Comparison of ENCODE assay signal across 8 mouse cellular contexts in the genomic region with DNA sequence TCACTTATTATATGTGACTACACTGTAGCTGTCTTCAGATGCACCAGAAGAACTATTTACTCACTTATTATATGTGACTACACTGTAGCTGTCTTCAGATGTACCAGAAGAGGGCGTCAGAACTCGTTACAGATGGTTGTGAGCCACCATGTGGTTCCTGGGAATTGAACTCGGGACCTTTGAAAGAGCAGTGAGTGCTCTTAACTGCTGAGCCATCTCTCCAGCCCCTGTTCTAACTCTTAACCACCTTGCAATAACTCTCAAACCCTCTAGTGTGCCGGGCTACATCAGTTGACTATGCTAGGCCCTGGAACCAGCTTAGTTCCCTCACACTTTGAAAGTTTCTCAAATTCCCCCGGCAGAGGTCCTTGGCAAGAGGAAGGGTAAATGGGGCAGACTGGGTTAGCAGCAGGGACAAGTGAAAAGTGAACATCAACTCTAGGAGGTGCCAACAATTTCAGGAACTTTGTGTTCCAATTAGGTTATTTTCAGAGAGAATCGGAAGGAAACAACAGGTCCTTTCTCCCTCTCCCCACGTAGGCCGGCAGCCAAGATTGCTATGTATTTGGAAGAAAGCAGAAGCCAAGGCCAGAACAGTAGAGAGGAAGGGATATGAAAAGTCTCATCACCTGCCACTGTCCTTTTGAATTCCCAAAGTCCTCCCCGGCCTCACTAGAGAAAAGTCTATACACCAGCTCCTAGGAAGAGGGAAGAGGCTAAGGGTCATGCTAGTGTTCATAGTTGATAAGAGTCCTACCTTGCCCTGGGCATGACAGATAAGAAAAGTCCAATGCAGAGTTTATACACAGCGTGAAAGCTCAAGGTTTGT. TPM values are rescaled to one million over a fixed set of nuclear protein-coding genes. Genes with fewer than 3 reads are reported as not detected.
DNase-seq lines count a peak whose midpoint lies in the region; ATAC-seq lines count a peak whose summit lies in the region.

No protein-coding gene starts in this region.

- no peak overlapping the region for H3K9ac ChIP-seq in forebrain, embryonic 14.5 days (ENCODE audit: low read length)
- no peak overlapping the region; the same call in 1 of the 2 replicates for H3K9ac ChIP-seq in heart, embryonic 14.5 days (ENCODE audit: low read length)
- H3K9ac ChIP-seq in stomach, embryonic 15.5 days, result no peak overlapping the region

- H3K27ac ChIP-seq in forebrain, embryonic 10.5 days, result peak overlapping the region; percentile 51; the same call in 1 of the 2 replicates
- no peak overlapping the region for H3K27ac ChIP-seq in forebrain, embryonic 14.5 days (ENCODE audit: low read depth, low read length)
- H3K27ac ChIP-seq in heart, embryonic 14.5 days (replicated peaks in 1 of 2; ENCODE audit: control insufficient read depth in 1 of 2, insufficient read depth in 1 of 2, low read depth in 2 of 2, low read length in 2 of 2), result no peak overlapping the region
- no peak overlapping the region for H3K27ac ChIP-seq in stomach, embryonic 15.5 days

- DNase-seq in forebrain, embryonic 10.5 days (ENCODE audit: extremely low spot score, low spot score), result no peak
- no peak for DNase-seq in forebrain, embryonic 14.5 days (ENCODE audit: low spot score)
- peak; percentile 29 for DNase-seq in lung, postnatal 14 days
- DNase-seq in lung, adult 18-20 months, result no peak
- DNase-seq in embryo, embryonic 11 days, result no peak
- DNase-seq in thymus, postnatal 10 days (ENCODE audit: low spot score in 2 of 2), result no peak

- H3K36me3 ChIP-seq in forebrain, embryonic 10.5 days (replicated peaks), result peaks cover 24% of the 10 kb centered on the region
- peaks cover 19% of the 10 kb centered on the region for H3K36me3 ChIP-seq in forebrain, embryonic 14.5 days (ENCODE audit: control insufficient read depth, insufficient read depth, low read length)
- H3K36me3 ChIP-seq in heart, embryonic 14.5 days (ENCODE audit: control insufficient read depth, insufficient read depth, low read length), result peaks cover 27% of the 10 kb centered on the region
- H3K36me3 ChIP-seq in stomach, embryonic 15.5 days, result peaks cover 3% of the 10 kb centered on the region; the same call in 1 of the 2 replicates

- no peak for ATAC-seq in forebrain, embryonic 14.5 days
- no peak for ATAC-seq in heart, embryonic 14.5 days (ENCODE audit: insufficient number of reproducible peaks, insufficient read depth, low FRiP score, low read depth)
- ATAC-seq in stomach, embryonic 15.5 days (ENCODE audit: insufficient read depth, low FRiP score, low read depth), result peak; percentile 65; the same call in 1 of the 2 replicates

- peaks cover 36% of the 10 kb centered on the region for H3K4me1 ChIP-seq in forebrain, embryonic 10.5 days
- H3K4me1 ChIP-seq in forebrain, embryonic 14.5 days (ENCODE audit: control insufficient read depth, insufficient read depth, low read length), result peaks cover 16% of the 10 kb centered on the region
- peaks cover 7 to 31% of the 10 kb centered on the region in 2 experiments for H3K4me1 ChIP-seq in heart, embryonic 14.5 days (ENCODE audit: control insufficient read depth in 2 of 2, insufficient read depth in 2 of 2, low read length in 2 of 2)
- H3K4me1 ChIP-seq in stomach, embryonic 15.5 days, result peaks cover 16% of the 10 kb centered on the region

- no peaks in the 10 kb centered on the region for H3K9me3 ChIP-seq in forebrain, embryonic 10.5 days
- no peaks in the 10 kb centered on the region for H3K9me3 ChIP-seq in forebrain, embryonic 14.5 days (replicated peaks; ENCODE audit: control insufficient read depth, low read length)
- no peaks in the 10 kb centered on the region for H3K9me3 ChIP-seq in heart, embryonic 14.5 days (ENCODE audit: control insufficient read depth, low read length)
- no peaks in the 10 kb centered on the region for H3K9me3 ChIP-seq in stomach, embryonic 15.5 days

- no peaks in the 10 kb centered on the region for H3K27me3 ChIP-seq in forebrain, embryonic 10.5 days (ENCODE audit: poor library complexity, severe bottlenecking)
- H3K27me3 ChIP-seq in forebrain, embryonic 14.5 days (replicated peaks; ENCODE audit: control insufficient read depth, insufficient read depth, low read length), result no peaks in the 10 kb centered on the region
- no peaks in the 10 kb centered on the region for H3K27me3 ChIP-seq in heart, embryonic 14.5 days (ENCODE audit: control insufficient read depth, insufficient read depth, low read length)
- no peaks in the 10 kb centered on the region for H3K27me3 ChIP-seq in stomach, embryonic 15.5 days (replicated peaks)

- H3K4me2 ChIP-seq in forebrain, embryonic 14.5 days (ENCODE audit: low read length), result no peak overlapping the region
- H3K4me2 ChIP-seq in heart, embryonic 14.5 days (ENCODE audit: low read length), result peak overlapping the region; percentile 81; the same call in 1 of the 2 replicates
- H3K4me2 ChIP-seq in stomach, embryonic 15.5 days, result no peak overlapping the region

- WGBS in forebrain, embryonic 10.5 days, result 78% methylated on average over 10 of the region's 10 CpGs
- 71% methylated on average over 10 of the region's 10 CpGs for WGBS in forebrain, embryonic 14.5 days
- WGBS in heart, embryonic 14.5 days, result 75% methylated on average over 10 of the region's 10 CpGs
- 69% methylated on average over 10 of the region's 10 CpGs for WGBS in stomach, embryonic 15.5 days

- peak overlapping the region; percentile 84; the same call in 1 of the 2 replicates for H3K4me3 ChIP-seq in forebrain, embryonic 10.5 days
- H3K4me3 ChIP-seq in forebrain, embryonic 14.5 days (ENCODE audit: low read depth, low read length), result no peak overlapping the region
- H3K4me3 ChIP-seq in heart, embryonic 14.5 days (ENCODE audit: control insufficient read depth in 1 of 2, insufficient read depth in 1 of 2, low read depth in 1 of 2, low read length in 2 of 2), result peak overlapping the region in 1 of 2 experiments; percentile 89; a peak in 1 of 4 replicates
- no peak overlapping the region for H3K4me3 ChIP-seq in stomach, embryonic 15.5 days (replicated peaks)

RNA-seq across cellular contexts. Expression of a gene that starts 8.3 kb away (rescaled TPM):
- 136 and 149 TPM in 2 replicates for polyA plus RNA-seq in forebrain, embryonic 10.5 days (2016; fragmentation: Nextera tagmentation; extraction: Ambion mirVana)
- 179 and 200 TPM in 2 replicates for polyA plus RNA-seq in forebrain, embryonic 14.5 days (2014; fragmentation: Nextera tagmentation; extraction: Ambion mirVana)
- polyA plus RNA-seq in heart, embryonic 14.5 days (2014; fragmentation: Nextera tagmentation; extraction: Ambion mirVana), result 62.2 and 65.7 TPM in 2 replicates
- polyA plus RNA-seq in stomach, embryonic 15.5 days (2015; fragmentation: Nextera tagmentation; extraction: Ambion mirVana), result 111 and 122 TPM in 2 replicates

RNA-seq across cellular contexts. Expression of a gene that starts 20.8 kb away (rescaled TPM):
- 120 and 126 TPM in 2 replicates for polyA plus RNA-seq in forebrain, embryonic 10.5 days (2016; fragmentation: Nextera tagmentation; extraction: Ambion mirVana)
- polyA plus RNA-seq in forebrain, embryonic 14.5 days (2014; fragmentation: Nextera tagmentation; extraction: Ambion mirVana), result 109 and 111 TPM in 2 replicates
- 49.7 and 50.5 TPM in 2 replicates for polyA plus RNA-seq in heart, embryonic 14.5 days (2014; fragmentation: Nextera tagmentation; extraction: Ambion mirVana)
- 76.3 and 90.4 TPM in 2 replicates for polyA plus RNA-seq in stomach, embryonic 15.5 days (2015; fragmentation: Nextera tagmentation; extraction: Ambion mirVana)

RNA-seq across cellular contexts. Expression of a gene that starts 25.7 kb away (rescaled TPM):
- polyA plus RNA-seq in forebrain, embryonic 10.5 days (2016; fragmentation: Nextera tagmentation; extraction: Ambion mirVana), result 3.4 and 3.7 TPM in 2 replicates
- polyA plus RNA-seq in forebrain, embryonic 14.5 days (2014; fragmentation: Nextera tagmentation; extraction: Ambion mirVana), result 0.77 and 1.1 TPM in 2 replicates
- 1.2 TPM in 1 of 2 replicates, not detected in the other for polyA plus RNA-seq in heart, embryonic 14.5 days (2014; fragmentation: Nextera tagmentation; extraction: Ambion mirVana)
- 1.4 and 1.7 TPM in 2 replicates for polyA plus RNA-seq in stomach, embryonic 15.5 days (2015; fragmentation: Nextera tagmentation; extraction: Ambion mirVana)

RNA-seq across cellular contexts. Expression of a gene that starts 26.3 kb away (rescaled TPM):
- 86.8 and 87.8 TPM in 2 replicates for polyA plus RNA-seq in forebrain, embryonic 10.5 days (2016; fragmentation: Nextera tagmentation; extraction: Ambion mirVana)
- polyA plus RNA-seq in forebrain, embryonic 14.5 days (2014; fragmentation: Nextera tagmentation; extraction: Ambion mirVana), result 104 and 105 TPM in 2 replicates
- polyA plus RNA-seq in heart, embryonic 14.5 days (2014; fragmentation: Nextera tagmentation; extraction: Ambion mirVana), result 81.4 and 83.5 TPM in 2 replicates
- polyA plus RNA-seq in stomach, embryonic 15.5 days (2015; fragmentation: Nextera tagmentation; extraction: Ambion mirVana), result 132 and 134 TPM in 2 replicates

RNA-seq across cellular contexts. Expression of a gene that starts 42.0 kb away (rescaled TPM):
- 254 and 275 TPM in 2 replicates for polyA plus RNA-seq in forebrain, embryonic 10.5 days (2016; fragmentation: Nextera tagmentation; extraction: Ambion mirVana)
- polyA plus RNA-seq in forebrain, embryonic 14.5 days (2014; fragmentation: Nextera tagmentation; extraction: Ambion mirVana), result 162 and 178 TPM in 2 replicates
- 101 and 105 TPM in 2 replicates for polyA plus RNA-seq in heart, embryonic 14.5 days (2014; fragmentation: Nextera tagmentation; extraction: Ambion mirVana)
- 159 and 160 TPM in 2 replicates for polyA plus RNA-seq in stomach, embryonic 15.5 days (2015; fragmentation: Nextera tagmentation; extraction: Ambion mirVana)
